Mouse (Mus musculus) limb, embryonic 15.5 days (tissue): ENCODE measurements at regions not wholly inside any gene's neighbourhood (a gene's known extent, or its start where the extent isn't known, plus 50 kb on each side); places are given as distances from the start of the nearest gene placed in this dataset.

Experiments used
- ATAC-seq: fragments of 200-750 bp; cut with Nextera tagmentation; 2 replicates; pipeline ENCODE4 v1.8.0; 2017; ENCODE audit warnings: low read depth, moderate TSS enrichment; ENCODE audit not compliant: insufficient number of reproducible peaks, low FRiP score, low TSS enrichment
- H3K27ac ChIP-seq: fragments of 300-500 bp; sonication (generic); 2 replicates; pipeline ENCODE4 v1.5.1; 2015; ENCODE audit warnings: moderate library complexity, mild to moderate bottlenecking, inconsistent platforms
- H3K27me3 ChIP-seq: fragments of 300-500 bp; sonication (generic); 2 replicates; pipeline ENCODE4 v1.6.1; 2015; ENCODE audit warnings: inconsistent platforms
- H3K36me3 ChIP-seq: fragments of 300-500 bp; sonication (generic); 2 replicates; pipeline ENCODE4 v1.6.1; 2015; ENCODE audit warnings: inconsistent platforms
- H3K4me1 ChIP-seq: fragments of 300-500 bp; sonication (generic); 2 replicates; pipeline ENCODE4 v1.6.1; 2015; ENCODE audit warnings: inconsistent platforms
- H3K4me2 ChIP-seq: fragments of 300-500 bp; sonication (generic); 2 replicates; pipeline ENCODE4 v1.6.1; 2015; ENCODE audit warnings: mild to moderate bottlenecking, inconsistent platforms
- H3K4me3 ChIP-seq: fragments of 300-500 bp; sonication (generic); 2 replicates; pipeline ENCODE4 v1.5.1; 2015; ENCODE audit warnings: mild to moderate bottlenecking, inconsistent platforms
- H3K9ac ChIP-seq: fragments of 300-500 bp; sonication (generic); 2 replicates; pipeline ENCODE4 v1.6.1; 2015; ENCODE audit warnings: inconsistent platforms
- H3K9me3 ChIP-seq: fragments of 300-500 bp; sonication (generic); 2 replicates; pipeline ENCODE4 v1.6.1; 2016; ENCODE audit warnings: inconsistent platforms
- WGBS: fragments of 180-500 bp; shearing (Covaris S2); methylation state at CpG from one replicate; pipeline ENCODE4 v1.1.7; 2015; 5-methylcytosine and 5-hydroxymethylcytosine counted together

DNA sequence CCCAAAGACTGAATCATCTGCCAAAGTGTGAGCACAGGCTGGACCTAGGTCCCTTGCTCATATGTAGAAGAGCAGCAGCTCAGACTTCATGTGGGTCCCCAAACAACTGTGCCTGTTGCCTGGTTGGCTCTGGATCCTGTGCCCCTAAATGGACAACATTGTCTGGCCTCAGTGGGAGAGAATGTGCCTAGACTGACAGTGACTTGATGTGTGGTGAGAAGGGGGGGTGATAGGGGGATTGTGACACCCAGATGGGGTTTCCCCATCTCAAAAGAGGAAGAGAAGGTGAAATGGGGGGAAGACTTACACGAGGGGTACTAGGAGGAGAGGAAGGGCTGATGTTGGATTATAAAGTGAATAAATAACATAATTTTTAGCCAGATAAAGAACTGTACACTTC, 640.2 kb upstream of the B3galt2 start:
- Histone ChIP-seq H3K36me3 (no peaks in the 10 kb centered on the region), H3K9ac (no peak overlapping the region), H3K4me3 (no peak overlapping the region), H3K27me3 (no peaks in the 10 kb centered on the region), H3K9me3 (no peaks in the 10 kb centered on the region), H3K4me1 (no peaks in the 10 kb centered on the region), H3K4me2 (no peak overlapping the region), H3K27ac (no peak overlapping the region)
- WGBS: 69% methylated on average over 1 of the region's 1 CpGs
- no peak for ATAC-seq

DNA sequence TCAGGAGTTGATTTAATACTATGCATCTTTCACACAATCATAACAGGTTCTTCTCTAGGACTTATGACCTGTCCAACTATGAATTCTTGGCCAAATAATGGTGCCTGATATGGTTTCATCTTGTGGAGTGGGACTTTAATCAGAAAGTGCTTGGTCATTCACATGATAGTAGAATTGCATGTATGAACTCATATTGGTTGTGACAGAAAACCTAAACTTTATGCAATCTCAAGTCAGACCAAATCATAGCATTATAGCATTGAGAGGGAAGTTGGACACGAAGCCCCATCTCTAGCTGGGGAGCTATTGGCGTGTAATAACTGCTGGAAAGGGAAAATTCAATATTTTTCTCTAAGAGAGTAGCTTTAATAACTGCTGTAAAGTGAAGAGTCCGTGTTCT, 639.4 kb upstream of the B3galt2 start:
- Histone ChIP-seq H3K9ac (no peak overlapping the region), H3K27me3 (no peaks in the 10 kb centered on the region), H3K9me3 (no peaks in the 10 kb centered on the region), H3K4me3 (no peak overlapping the region), H3K4me1 (no peaks in the 10 kb centered on the region), H3K4me2 (no peak overlapping the region), H3K27ac (no peak overlapping the region), H3K36me3 (no peaks in the 10 kb centered on the region)
- ATAC-seq: no peak
- WGBS: 77% methylated on average over 3 of the region's 3 CpGs

- Histone ChIP-seq H3K9ac (no peak overlapping the region), H3K4me3 (no peak overlapping the region), H3K27me3 (no peaks in the 10 kb centered on the region), H3K9me3 (no peaks in the 10 kb centered on the region), H3K4me1 (no peaks in the 10 kb centered on the region), H3K4me2 (no peak overlapping the region), H3K27ac (no peak overlapping the region), H3K36me3 (no peaks in the 10 kb centered on the region)
- no peak for ATAC-seq
- 77% methylated on average over 3 of the region's 3 CpGs for WGBS
Measured at GRCm38 (mm10) chr1:143006045-143006444, 634.4 kb upstream of the B3galt2 start.

- H3K27ac ChIP-seq: no peak overlapping the region
- 64% methylated on average over 2 of the region's 2 CpGs for WGBS
- no peaks in the 10 kb centered on the region for H3K9me3 ChIP-seq
- H3K9ac ChIP-seq: no peak overlapping the region
- no peaks in the 10 kb centered on the region for H3K4me1 ChIP-seq
- no peak for ATAC-seq
- H3K27me3 ChIP-seq: no peaks in the 10 kb centered on the region
- no peak overlapping the region for H3K4me2 ChIP-seq
- no peaks in the 10 kb centered on the region for H3K36me3 ChIP-seq
- H3K4me3 ChIP-seq: no peak overlapping the region
Measured at GRCm38 (mm10) chr1:143019982-143020381, 620.5 kb upstream of the B3galt2 start.

- Histone ChIP-seq H3K9me3 (no peaks in the 10 kb centered on the region), H3K36me3 (no peaks in the 10 kb centered on the region), H3K9ac (no peak overlapping the region), H3K27me3 (no peaks in the 10 kb centered on the region), H3K27ac (no peak overlapping the region), H3K4me1 (no peaks in the 10 kb centered on the region), H3K4me3 (no peak overlapping the region), H3K4me2 (no peak overlapping the region)
- WGBS: 69% methylated on average over 2 of the region's 2 CpGs
- no peak for ATAC-seq
Measured at GRCm38 (mm10) chr1:143053161-143053560, 587.3 kb upstream of the B3galt2 start.

DNA sequence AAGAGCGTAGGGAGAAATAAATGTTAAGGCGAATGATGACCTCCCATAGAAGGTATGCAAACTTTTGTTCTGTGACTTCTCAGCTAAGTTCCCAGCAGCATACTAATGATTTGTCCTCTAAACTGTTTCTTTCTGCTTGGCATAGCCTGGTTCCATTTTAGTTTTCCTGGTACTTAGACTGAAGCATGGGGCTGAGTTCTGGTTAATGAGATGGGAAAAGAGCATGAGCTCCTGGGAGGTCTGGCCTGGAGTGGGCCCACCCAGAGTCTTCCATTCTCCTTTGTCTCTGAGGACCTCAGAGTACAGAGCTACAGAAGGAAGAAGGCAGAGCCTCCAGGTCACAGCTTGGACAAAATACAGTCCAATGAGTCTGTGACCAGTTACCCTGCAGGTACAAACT, 586.9 kb upstream of the B3galt2 start:
- H3K36me3 ChIP-seq: no peaks in the 10 kb centered on the region
- H3K9me3 ChIP-seq: no peaks in the 10 kb centered on the region
- no peaks in the 10 kb centered on the region for H3K27me3 ChIP-seq
- no peaks in the 10 kb centered on the region for H3K4me1 ChIP-seq
- ATAC-seq: no peak
- H3K4me3 ChIP-seq: no peak overlapping the region
- H3K27ac ChIP-seq: no peak overlapping the region
- 84% methylated on average over 2 of the region's 2 CpGs for WGBS
- no peak overlapping the region for H3K9ac ChIP-seq
- no peak overlapping the region for H3K4me2 ChIP-seq

GRCm38 (mm10) chr1:143054451-143055024, 585.9 kb upstream of the B3galt2 start:
- Histone ChIP-seq H3K27me3 (no peaks in the 10 kb centered on the region), H3K27ac (no peak overlapping the region), H3K4me1 (no peaks in the 10 kb centered on the region), H3K9ac (no peak overlapping the region), H3K36me3 (no peaks in the 10 kb centered on the region), H3K9me3 (no peaks in the 10 kb centered on the region), H3K4me3 (no peak overlapping the region), H3K4me2 (no peak overlapping the region)
- 59% methylated on average over 3 of the region's 3 CpGs for WGBS
- no peak for ATAC-seq

- H3K9me3 ChIP-seq: no peaks in the 10 kb centered on the region
- no peak overlapping the region for H3K27ac ChIP-seq
- H3K4me1 ChIP-seq: no peaks in the 10 kb centered on the region
- no peak overlapping the region for H3K4me2 ChIP-seq
- no peak for ATAC-seq
- 60% methylated on average over 4 of the region's 4 CpGs for WGBS
- no peak overlapping the region for H3K4me3 ChIP-seq
- no peaks in the 10 kb centered on the region for H3K36me3 ChIP-seq
- no peak overlapping the region for H3K9ac ChIP-seq
- H3K27me3 ChIP-seq: no peaks in the 10 kb centered on the region
Measured at GRCm38 (mm10) chr1:143060698-143061576, 579.5 kb upstream of the B3galt2 start.

DNA sequence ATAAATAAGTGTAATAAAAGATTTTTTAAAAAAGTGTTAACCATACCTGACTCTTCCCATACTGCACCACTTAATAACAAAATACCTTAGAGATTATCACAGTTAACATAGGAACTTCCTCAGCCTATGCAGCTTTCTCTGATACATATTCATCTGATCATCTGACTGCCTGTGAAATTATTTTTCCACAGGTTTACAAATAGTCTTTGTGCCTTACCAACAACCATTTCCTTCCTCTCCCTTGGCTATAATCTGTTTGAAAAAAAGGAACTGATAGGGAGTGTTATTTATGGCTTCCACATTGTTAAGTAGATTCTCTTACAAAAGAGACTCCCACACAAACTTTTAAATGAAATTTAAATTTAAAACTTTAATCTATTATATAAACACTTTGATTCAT, 575.0 kb upstream of the B3galt2 start:
- H3K9ac ChIP-seq: no peak overlapping the region
- H3K4me3 ChIP-seq: no peak overlapping the region
- no peak overlapping the region for H3K27ac ChIP-seq
- no peak for ATAC-seq
- no peak overlapping the region for H3K4me2 ChIP-seq
- H3K36me3 ChIP-seq: no peaks in the 10 kb centered on the region
- no peaks in the 10 kb centered on the region for H3K27me3 ChIP-seq
- no peaks in the 10 kb centered on the region for H3K9me3 ChIP-seq
- H3K4me1 ChIP-seq: no peaks in the 10 kb centered on the region

GRCm38 (mm10) chr1:143071781-143072382, 568.6 kb upstream of the B3galt2 start:
- no peak overlapping the region for H3K4me3 ChIP-seq

GRCm38 (mm10) chr1:143074999-143075398, 565.5 kb upstream of the B3galt2 start:
- Histone ChIP-seq H3K9me3 (no peaks in the 10 kb centered on the region), H3K4me1 (no peaks in the 10 kb centered on the region), H3K27me3 (no peaks in the 10 kb centered on the region), H3K4me3 (no peak overlapping the region), H3K9ac (no peak overlapping the region), H3K27ac (no peak overlapping the region), H3K4me2 (no peak overlapping the region), H3K36me3 (no peaks in the 10 kb centered on the region)
- 77% methylated on average over 4 of the region's 4 CpGs for WGBS
- no peak for ATAC-seq

More at GRCm38 (mm10) chr1:143071781-143072382, 568.6 kb upstream of the B3galt2 start:
- H3K4me2 ChIP-seq: no peak overlapping the region
- no peak overlapping the region for H3K27ac ChIP-seq
- no peaks in the 10 kb centered on the region for H3K27me3 ChIP-seq
- no peaks in the 10 kb centered on the region for H3K4me1 ChIP-seq
- no peaks in the 10 kb centered on the region for H3K36me3 ChIP-seq
- no peaks in the 10 kb centered on the region for H3K9me3 ChIP-seq
- 79% methylated on average over 3 of the region's 3 CpGs for WGBS
- ATAC-seq: no peak
- H3K9ac ChIP-seq: no peak overlapping the region

GRCm38 (mm10) chr1:143080441-143080840, 560.0 kb upstream of the B3galt2 start:
- Histone ChIP-seq H3K4me1 (no peaks in the 10 kb centered on the region), H3K4me3 (no peak overlapping the region), H3K4me2 (no peak overlapping the region), H3K27me3 (no peaks in the 10 kb centered on the region), H3K27ac (no peak overlapping the region), H3K9ac (no peak overlapping the region), H3K9me3 (no peaks in the 10 kb centered on the region), H3K36me3 (no peaks in the 10 kb centered on the region)
- WGBS: 83% methylated on average over 2 of the region's 2 CpGs
- ATAC-seq: no peak
